Mouse (Mus musculus) gonadal fat pad, adult 2 months (tissue): ENCODE data around the gene Fam163b. TPM values are rescaled to one million over a fixed set of nuclear protein-coding genes. Genes with fewer than 3 reads are reported as not detected.

ENCODE experiments used
- DNase-seq: peaks from one replicate; pipeline ENCODE4 v3.0.0-alpha.2; 2012; ENCODE audit warnings: low read depth
- polyA plus RNA-seq: library from polyadenylated mRNA; depleted of rRNA; stranded (reverse); fragments of >200 nt; gene quantifications from 2 replicates; pipeline ENCODE4 v1.2.3, GENCODE M21; 2012; rRNA removed

Fam163b gene
- polyA plus RNA-seq, 1 experiment: 0.11 TPM

DNA sequence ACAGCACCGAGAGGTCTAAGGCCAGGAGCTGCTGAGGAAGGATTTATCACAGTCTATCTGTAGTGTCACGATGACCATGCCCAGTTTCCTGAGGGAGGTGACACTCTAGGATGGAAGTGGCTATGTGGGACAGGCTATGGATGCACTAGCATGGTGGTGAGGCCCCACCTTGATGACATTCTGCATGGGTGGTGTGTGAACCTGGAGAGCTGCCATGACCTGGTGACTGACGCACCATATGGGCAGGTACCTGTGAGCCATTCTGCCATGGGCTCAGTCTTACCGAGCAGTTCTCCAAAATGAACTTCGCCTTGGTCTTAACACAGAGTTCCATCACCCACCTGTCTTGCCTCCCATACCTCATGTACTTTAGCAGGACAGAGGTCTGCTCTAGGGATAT, 54.7 kb downstream of the Fam163b start:
- no peak for DNase-seq

DNA sequence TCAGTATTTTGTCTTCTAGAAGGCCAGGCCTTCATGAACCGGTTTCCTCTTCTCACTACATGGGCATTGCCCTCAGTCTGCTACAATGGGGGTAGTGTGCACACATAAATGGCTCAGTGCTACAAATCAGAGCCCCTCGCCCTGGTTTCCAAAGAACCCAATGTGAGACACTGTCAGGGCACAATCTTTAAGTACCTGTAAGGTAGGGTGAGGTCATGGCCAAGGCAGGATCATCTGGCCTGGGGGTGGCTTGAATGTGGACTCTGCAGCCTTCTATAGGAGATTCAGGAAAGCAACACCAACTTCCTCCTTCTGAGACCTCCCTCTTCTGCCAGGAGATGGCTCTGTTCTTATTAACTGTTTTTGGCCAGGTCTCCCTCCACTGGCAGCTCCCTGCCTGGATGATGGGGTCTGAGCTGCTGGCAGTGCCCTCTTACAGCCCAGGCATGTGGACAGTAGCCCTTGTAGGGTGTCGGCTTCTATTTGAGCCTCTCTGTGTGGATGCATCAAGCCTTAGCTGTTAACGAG, 55.7 kb downstream of the Fam163b start:
- DNase-seq: no peak

DNA sequence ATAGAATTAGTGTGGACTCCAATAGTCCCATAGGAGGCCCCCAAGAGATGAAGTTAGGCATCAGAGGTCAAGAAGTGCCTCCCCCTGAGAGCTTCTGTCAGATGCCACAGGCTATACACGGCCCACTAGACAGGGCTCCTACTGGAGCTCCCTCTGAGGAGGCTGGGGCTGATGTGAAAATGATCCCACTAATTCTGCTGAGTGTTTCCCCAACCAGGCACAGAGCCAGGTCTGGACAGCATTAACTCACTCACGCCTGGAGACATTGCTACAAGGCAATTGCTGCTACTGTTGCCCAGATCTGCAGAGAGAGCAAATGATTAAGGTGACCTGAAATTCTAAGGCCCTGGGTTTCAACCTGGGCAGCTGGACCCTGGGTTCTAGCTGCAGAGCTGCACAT, 56.5 kb downstream of the Fam163b start:
- DNase-seq: no peak

DNA sequence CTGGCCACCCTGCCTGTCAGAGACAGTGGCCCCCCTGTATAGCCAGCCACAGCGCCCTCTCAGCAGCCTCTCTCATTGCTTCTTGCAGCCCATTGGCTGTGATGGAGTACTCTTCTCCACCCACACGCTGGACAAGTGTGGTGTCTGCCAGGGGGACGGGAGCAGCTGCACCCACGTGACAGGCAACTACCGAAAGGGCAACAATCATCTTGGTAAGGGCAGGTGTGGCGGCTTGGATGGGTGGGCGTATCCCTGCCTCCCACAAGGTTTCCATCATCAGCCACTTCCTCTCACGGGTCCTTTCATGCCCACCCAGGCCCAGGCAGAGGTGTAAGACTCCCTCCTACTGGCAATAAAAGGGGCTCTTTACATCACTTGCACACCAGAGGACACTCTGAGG, 57.3 kb downstream of the Fam163b start:
- no peak for DNase-seq

DNA sequence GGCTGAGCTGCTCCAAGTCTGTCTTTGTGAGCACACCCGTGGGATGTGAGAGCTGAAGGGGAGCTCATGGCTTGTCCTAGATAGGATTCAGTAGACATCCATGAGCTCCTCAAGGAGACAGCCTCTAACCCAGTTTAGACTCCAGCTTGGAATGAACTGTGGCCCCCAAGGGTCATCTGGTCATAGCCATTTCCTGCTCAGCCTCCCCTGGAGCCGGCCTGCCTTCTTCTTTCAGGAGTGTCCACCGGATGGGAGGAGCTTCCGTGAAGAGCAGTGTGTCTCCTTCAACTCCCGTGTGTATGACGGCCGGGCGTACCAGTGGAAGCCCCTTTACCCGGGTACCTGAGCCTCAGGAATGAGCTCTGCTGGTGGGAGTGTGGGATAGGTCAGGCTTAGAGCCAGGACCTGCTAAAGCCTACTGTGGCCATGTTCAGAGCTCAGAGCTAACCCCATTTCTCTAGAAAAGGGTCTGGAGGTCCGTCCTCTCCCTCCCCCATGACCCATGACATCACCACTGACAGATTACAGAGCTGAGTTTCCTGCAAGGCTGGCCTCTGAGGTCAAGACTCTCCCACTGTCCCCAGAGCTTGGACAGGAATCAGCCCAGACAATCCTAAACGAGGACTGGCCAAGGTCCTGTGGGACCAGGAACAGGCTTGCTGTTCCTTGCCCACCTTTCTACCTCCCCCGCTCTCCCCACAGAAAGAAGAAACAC, 58.4 kb downstream of the Fam163b start:
- DNase-seq: no peak

DNA sequence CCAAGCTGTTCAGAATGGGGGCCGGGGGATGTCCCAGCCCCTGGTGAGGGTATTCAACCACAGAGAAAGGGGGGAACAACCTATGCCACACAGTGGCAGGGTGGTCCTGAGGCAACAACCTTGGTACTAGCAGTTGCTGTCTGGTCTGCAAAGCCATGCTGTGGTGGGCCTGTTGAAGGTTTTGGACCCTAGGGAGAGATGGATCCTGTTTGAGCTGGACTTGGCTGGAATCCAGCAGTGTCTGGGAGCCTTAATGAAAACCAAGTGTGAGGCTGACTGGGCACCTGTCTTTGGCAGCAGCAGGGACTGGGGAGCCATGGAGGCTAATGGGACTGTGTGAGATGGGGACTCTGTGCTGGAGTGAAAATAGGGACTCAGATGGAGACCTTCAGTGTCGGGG, 62.6 kb downstream of the Fam163b start:
- no peak for DNase-seq

DNA sequence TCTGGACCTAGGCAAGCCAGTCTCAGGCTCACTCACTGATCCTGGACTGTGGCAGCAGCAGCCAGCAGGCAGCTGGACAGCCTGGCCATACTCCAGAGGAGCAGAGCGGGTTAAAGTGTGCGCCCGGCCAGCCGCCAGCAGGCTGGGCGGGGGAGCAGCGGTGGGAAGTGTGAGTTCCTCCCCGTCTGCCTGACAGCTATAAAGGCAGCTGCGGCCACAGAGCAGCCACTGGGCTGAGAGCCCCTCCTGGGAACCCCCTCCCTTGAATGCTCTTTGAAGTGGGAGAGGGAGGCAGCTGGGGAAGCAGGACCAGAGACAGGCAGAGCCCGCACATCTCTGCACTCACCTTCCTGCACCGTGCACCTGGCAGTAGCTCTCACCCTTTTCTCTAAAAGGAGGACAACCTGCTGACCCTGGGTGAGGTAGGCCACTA, 63.1 kb downstream of the Fam163b start, which contains the start of gene Adamtsl2:
Adamtsl2 (plus strand) TSS at position 228 of the 433 bp plus-strand sequence.
- DNase-seq: no peak

DNA sequence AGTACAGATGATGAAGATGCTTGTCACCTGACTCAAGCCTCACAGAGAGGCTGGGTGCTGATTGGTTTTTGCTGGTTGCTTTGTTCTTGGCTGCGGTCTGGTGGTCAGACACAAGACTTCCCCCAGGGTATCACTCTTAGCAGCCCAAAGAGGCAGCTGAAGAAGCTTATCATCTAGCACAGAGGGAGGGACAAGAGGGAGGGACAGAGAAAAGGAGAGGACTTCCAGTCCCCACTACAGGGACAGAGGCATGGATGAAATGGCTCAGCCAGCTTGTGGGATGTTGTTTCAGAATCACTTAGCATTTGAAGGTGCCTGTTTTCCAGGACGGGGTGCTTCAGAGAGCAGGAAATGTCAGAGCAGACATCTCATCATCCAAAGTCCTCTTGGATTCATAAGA, 64.0 kb downstream of the Fam163b start:
- no peak for DNase-seq

DNA sequence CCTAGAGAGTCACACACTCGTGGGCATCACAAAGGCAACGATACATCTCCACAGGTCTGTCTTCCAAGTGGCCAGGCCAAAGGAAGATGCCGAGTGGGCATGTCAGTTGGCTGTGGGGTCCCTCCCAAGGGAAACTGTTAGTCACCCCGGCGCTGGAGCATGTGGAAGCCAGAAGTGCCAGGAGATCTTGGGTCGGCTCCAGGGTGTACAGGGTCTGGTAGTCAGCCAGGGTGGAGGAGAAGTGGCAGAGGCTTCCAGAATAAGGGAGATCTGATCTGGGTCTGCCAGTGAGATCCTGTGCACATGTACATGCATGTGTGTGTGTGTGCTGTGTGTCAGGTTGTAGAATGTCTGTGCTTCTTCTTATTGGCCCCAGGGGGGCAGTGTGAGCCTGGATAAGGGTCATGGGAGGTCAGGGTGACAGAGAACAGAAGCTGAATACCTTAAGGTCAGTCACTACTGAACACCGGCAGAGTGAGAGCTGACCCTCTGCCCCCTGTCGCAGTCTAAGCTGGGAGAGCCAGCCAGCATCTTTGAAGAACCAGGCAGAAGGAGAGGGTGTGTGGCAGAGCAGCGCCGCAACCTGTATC, 64.5 kb downstream of the Fam163b start:
- DNase-seq: no peak

DNA sequence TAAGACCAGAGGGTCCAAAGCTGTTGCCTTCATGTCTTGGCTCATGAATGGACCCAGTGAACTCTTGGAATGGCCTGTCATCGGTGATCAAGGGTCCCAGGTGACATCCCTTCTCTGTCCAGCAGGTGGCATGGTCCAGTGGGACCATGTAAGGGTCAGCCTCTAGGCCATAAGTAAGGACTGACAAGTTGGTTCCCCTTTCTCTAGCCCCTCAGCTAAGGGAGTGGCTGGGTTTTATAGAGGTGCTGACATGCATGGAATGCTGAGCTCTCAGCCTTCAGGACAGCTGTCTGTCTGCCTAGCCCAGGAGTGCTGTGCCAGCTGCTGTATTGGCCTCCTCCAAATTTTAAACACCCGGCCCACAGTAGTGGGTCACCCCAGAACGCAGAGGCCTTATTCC, 66.8 kb downstream of the Fam163b start:
- no peak for DNase-seq

DNA sequence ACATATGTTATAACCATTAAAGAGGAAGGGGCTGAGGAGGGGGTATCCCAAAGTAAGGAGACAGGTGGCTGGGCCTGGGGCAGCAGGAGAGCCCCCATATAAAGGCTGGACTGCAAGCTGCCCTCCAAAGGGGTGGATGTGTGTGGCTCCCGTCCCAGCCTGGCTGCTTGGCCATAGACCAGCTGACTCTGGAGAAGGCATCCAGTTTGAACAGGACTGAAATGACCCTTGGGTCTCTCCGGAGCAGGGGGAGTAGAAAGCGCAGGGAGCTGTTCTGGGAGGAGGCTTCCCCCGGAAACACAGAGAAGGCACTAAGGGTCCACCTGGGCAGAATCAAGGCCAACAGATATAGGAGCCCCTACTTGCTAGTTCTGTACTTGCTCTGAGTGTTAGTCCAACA, 67.5 kb downstream of the Fam163b start:
- no peak for DNase-seq

DNA sequence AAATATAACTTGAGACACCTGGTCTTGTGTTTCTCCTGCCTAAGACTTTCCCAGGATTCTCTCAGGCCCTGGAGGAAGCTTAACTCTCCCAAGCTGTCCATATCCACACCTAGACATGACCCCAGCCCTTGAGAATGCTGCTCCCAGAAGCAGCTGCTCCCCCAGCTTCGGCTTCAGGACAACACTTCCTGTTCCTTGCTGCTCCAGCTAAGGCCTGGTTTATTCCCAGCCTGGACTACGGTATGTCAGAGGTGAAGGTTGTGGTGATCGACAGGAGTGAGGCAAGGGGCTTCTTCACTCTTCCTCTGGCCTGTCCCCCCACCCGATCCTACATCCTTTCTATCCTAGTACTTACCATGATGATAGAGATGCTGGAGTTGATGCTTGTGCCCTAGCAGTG, 68.9 kb downstream of the Fam163b start:
- DNase-seq: no peak

DNA sequence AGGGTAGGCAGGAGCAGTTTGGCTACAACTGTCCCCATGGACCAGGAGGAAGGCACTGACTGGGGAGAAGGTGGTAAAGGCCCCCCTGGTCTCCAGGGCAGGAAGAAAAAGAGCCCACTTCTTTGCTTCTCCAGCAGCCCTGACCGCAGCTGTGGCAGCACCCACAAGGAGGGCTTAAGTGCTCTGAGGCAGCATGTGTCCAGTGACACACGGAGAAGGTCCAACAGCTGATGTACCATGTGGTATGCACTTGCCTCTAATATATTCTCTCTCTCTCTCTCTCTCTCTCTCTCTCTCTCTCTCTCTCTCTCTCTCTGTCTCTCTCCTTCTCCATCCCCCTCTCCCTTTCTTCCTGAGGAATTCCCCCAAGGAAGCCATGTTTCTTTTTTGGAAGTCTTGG, 70.3 kb downstream of the Fam163b start, which contains the start of gene Mymk:
Mymk (minus strand) TSS at position 202 of the 400 bp plus-strand sequence.
- no peak for DNase-seq

DNA sequence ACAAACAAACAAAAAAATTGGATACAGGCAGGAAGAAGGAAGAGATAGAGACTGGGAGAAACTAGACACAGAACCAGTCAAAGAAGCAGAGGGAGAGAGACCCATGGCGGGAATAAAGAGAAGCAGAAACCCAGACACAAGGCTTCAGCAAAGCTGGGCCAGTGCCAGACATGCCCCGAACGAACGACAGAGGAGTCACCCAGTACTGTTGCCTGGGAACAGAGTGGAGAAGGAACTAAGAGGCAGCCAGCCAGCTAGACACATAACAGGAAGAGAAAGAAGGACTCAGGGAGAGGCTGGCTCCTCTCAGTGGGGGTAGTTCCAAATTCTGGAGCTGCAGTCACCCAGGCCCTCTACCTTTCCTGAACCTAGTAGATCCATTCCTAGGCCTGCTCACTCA, 71.2 kb downstream of the Fam163b start:
- DNase-seq: no peak

DNA sequence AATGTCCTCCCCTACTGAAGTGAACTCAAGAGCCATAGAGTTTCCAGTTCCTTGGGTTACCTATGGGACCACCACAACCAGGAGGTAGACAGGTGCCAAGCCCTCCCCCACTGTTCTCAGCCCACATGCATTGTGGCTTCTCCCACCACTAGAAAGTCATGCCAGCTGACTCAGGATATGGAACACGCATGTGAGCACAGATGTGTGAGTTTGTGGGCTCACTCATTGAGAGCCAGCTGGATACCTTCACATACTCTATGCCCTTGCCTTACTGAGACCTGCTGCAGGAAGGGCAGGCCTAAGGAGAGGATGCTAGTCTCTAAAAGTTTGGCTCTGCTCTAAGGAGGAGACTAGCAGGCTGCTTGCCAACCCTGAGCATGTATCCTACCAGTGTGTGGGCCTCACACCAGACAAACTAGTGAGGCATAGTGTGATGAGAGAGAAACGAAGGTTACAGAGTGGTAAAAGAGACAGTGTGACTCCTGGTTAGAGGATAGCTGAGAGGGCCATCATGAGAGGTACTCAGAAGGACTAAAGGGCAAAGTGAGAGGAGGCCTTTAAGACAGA, 72.0 kb downstream of the Fam163b start:
- DNase-seq: no peak

DNA sequence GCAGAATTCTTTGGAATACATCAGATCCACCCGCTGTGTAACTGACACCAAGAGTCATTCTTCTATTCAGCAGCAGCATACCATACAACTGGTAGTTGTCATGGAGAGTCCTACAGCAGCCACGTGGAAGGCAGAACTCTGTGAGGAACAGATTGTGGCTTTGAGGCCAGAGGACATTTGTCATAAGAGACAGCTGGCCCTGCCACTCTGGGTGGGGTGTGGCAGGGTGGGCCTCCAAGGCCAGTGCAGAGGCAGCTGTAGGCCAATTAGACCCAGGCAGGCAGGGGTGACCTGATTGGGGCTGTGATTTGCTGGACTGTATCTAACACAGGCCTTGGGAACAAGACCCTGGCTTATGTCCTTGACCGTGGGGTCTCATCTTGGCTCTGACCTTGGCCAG, 72.6 kb downstream of the Fam163b start:
- no peak for DNase-seq

DNA sequence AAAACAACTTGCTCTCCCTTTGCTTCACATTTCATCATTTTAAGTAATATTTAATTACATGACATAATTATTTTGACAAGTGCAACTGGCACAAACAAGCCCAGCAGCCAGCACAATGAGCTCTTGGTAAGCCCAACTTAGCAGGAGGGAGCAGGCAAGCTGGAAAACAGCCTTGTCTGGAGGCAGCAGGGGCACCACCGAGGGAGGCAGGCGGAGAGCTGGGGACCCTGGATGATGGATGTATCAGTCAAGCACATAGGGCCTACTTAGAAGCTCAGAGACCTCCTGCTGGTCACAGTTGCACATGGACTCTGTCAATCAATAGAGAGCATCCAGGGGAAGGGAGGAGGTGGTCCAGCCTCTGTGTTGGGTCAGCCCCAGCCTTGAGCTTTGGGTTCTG, 74.3 kb downstream of the Fam163b start:
- DNase-seq: no peak

DNA sequence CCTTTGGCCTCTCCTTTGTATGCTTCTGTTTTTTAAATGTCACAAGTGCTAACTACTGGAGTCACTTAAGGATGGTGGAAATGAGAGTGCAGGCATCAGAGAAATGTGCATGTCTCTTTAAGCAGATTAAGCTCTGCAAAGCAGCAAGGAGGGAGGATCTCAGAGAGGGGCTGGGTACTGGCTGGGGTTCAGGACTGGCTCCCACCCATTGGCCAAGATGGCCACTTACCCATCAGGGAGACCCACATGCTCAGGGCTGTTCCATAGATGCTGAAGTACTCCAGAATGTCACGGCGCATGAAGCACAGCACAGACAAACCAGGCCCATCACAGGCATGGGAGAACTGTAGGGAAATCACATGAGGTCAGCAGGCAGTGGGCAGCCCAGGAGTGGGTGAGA, 75.2 kb downstream of the Fam163b start:
- no peak for DNase-seq

Other genes starting within 250 kb of the Fam163b start
- 11.4 and 14.5 TPM in 2 replicates for gene Surf6, start 239.6 kb downstream of the Fam163b start, polyA plus RNA-seq
- 58.8 and 66.0 TPM in 2 replicates for gene Med22, start 231.8 kb downstream of the Fam163b start, polyA plus RNA-seq
- gene Rpl7a, start 231.7 kb downstream of the Fam163b start, polyA plus RNA-seq: 845 and 916 TPM in 2 replicates
- gene Surf2, start 226.1 kb downstream of the Fam163b start, polyA plus RNA-seq: 26.7 and 27.8 TPM in 2 replicates
- gene Surf1, start 226.0 kb downstream of the Fam163b start, polyA plus RNA-seq: 63.5 and 64.5 TPM in 2 replicates
- 357 and 417 TPM in 2 replicates for gene Surf4, start 208.6 kb downstream of the Fam163b start, polyA plus RNA-seq
- 0.80 and 0.95 TPM in 2 replicates for gene Stkld1, start 208.4 kb downstream of the Fam163b start, polyA plus RNA-seq
- gene Rexo4, start 178.1 kb downstream of the Fam163b start, polyA plus RNA-seq: 26.9 and 30.2 TPM in 2 replicates
- 0.04 and 0.10 TPM in 2 replicates for gene Adamts13, start 169.1 kb downstream of the Fam163b start, polyA plus RNA-seq
- 76.2 and 90.6 TPM in 2 replicates for gene Cacfd1, start 132.6 kb downstream of the Fam163b start, polyA plus RNA-seq
- 2.3 and 3.6 TPM in 2 replicates for gene Slc2a6, start 114.5 kb downstream of the Fam163b start, polyA plus RNA-seq
- gene Mymk, start 70.3 kb downstream of the Fam163b start, polyA plus RNA-seq: 0.11 and 0.18 TPM in 2 replicates
- gene Adamtsl2, start 63.1 kb downstream of the Fam163b start, polyA plus RNA-seq: 8.1 and 12.6 TPM in 2 replicates
- 0.36 and 0.49 TPM in 2 replicates for gene Dbh, start 22.7 kb upstream of the Fam163b start, polyA plus RNA-seq
- 27.3 and 33.2 TPM in 2 replicates for gene Sardh, start 105.8 kb upstream of the Fam163b start, polyA plus RNA-seq